Comparison of ENCODE assay signal across 7 mouse cellular contexts in the genomic region with DNA sequence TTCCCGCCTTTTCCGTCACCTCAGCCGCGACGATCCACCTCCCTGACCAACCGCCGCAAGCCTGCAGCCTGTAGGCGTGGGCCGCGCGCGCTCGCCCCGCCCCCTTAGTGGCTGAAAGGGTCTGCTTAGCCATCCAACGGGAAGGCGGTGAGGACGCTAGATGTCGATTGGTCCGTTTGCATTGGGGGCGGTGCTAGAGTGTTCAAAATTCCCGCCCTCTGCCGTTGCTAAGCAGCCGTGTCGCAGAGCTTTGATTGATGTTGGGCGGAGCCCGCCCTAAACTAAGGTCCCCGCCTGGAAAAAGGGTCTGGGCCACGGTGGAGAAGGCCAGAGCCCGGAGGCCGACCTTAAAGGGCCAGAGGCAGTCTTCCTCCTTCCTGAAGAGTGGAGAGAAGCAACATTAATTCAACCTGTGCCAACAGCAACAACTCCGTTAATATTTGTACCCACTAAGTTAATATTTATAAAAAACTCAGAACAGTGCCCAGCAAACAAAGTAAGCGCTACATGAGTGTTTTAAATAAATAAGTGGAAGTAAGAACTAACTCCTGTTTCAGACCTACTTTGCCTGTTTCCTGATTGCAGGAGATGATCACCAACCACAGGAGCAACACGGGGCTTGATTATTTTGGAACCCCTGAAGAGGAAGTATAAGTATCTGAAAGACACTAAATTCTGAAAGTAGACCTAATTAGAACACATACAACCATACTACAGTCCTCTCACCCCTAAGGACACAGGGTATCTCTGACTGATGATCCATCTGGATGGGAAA. TPM values are rescaled to one million over a fixed set of nuclear protein-coding genes. Genes with fewer than 3 reads are reported as not detected.
DNase-seq lines count a peak whose midpoint lies in the region; ATAC-seq lines count a peak whose summit lies in the region.

A gene (minus strand): TSS at position 65 of the 775 bp plus-strand sequence.

- whole genome bisulfite sequencing in embryonic facial prominence, embryonic 10.5 days: 3% methylated on average over 33 of the region's 33 CpGs
- WGBS in limb, embryonic 11.5 days: 3% methylated on average over 33 of the region's 33 CpGs
- WGBS in midbrain, embryonic 14.5 days: 3% methylated on average over 33 of the region's 33 CpGs

- H3K36me3 ChIP-seq in embryonic facial prominence, embryonic 10.5 days (replicated peaks): 0 out of 2 replicates have a peak, but pooled peaks cover 1% of the 10 kb centered on the region
- no peaks in the 10 kb centered on the region for H3K36me3 ChIP-seq in limb, embryonic 11.5 days (ENCODE audit: control insufficient read depth, insufficient read depth, low read length)
- no peaks in the 10 kb centered on the region for H3K36me3 ChIP-seq in midbrain, embryonic 14.5 days (ENCODE audit: control insufficient read depth, insufficient read depth, low read length)

- H3K4me2 ChIP-seq in limb, embryonic 11.5 days (ENCODE audit: low read depth, severe bottlenecking): peak within 1 kb of the TSS; percentile 99
- H3K4me2 ChIP-seq in midbrain, embryonic 14.5 days (ENCODE audit: low read length): peak within 1 kb of the TSS; percentile 91

- H3K27ac ChIP-seq in embryonic facial prominence, embryonic 10.5 days (replicated peaks): peak within 1 kb of the TSS; percentile 96
- peak within 1 kb of the TSS; percentile 63 for H3K27ac ChIP-seq in limb, embryonic 11.5 days (replicated peaks; ENCODE audit: low read depth, low read length)
- peak within 1 kb of the TSS; percentile 54 for H3K27ac ChIP-seq in midbrain, embryonic 14.5 days (replicated peaks; ENCODE audit: low read depth, low read length)

- H3K27me3 ChIP-seq in embryonic facial prominence, embryonic 10.5 days (replicated peaks; ENCODE audit: low read depth, poor library complexity, severe bottlenecking): peaks cover 7% of the 10 kb centered on the region; the same call in 1 of the 2 replicates
- no peaks in the 10 kb centered on the region for H3K27me3 ChIP-seq in limb, embryonic 11.5 days (ENCODE audit: control insufficient read depth, insufficient read depth, low read length)
- no peaks in the 10 kb centered on the region for H3K27me3 ChIP-seq in midbrain, embryonic 14.5 days (ENCODE audit: control insufficient read depth, insufficient read depth, low read length)

- no peaks in the 10 kb centered on the region for H3K9me3 ChIP-seq in embryonic facial prominence, embryonic 10.5 days
- H3K9me3 ChIP-seq in limb, embryonic 11.5 days (ENCODE audit: control insufficient read depth, low read length): no peaks in the 10 kb centered on the region
- no peaks in the 10 kb centered on the region for H3K9me3 ChIP-seq in midbrain, embryonic 14.5 days (ENCODE audit: control insufficient read depth, low read length)

- peak within 1 kb of the TSS; percentile 87 for H3K9ac ChIP-seq in limb, embryonic 11.5 days (ENCODE audit: low read length)
- peak within 1 kb of the TSS; percentile 61 for H3K9ac ChIP-seq in midbrain, embryonic 14.5 days (replicated peaks; ENCODE audit: low read length)

- peak within 1 kb of the TSS; percentile 74 for H3K4me3 ChIP-seq in embryonic facial prominence, embryonic 10.5 days
- peak within 1 kb of the TSS; percentile 54 for H3K4me3 ChIP-seq in limb, embryonic 11.5 days (ENCODE audit: low read depth, low read length)
- H3K4me3 ChIP-seq in midbrain, embryonic 14.5 days (replicated peaks; ENCODE audit: low read depth, low read length): peak within 1 kb of the TSS; percentile 51

- H3K4me1 ChIP-seq in embryonic facial prominence, embryonic 10.5 days: peaks cover 70% of the 10 kb centered on the region
- H3K4me1 ChIP-seq in limb, embryonic 11.5 days (ENCODE audit: control insufficient read depth, insufficient read depth, low read length): peaks cover 24% of the 10 kb centered on the region
- H3K4me1 ChIP-seq in midbrain, embryonic 14.5 days (ENCODE audit: control insufficient read depth, insufficient read depth, low read length): peaks cover 27% of the 10 kb centered on the region

- peak; percentile 98 for DNase-seq in adrenal gland, postnatal 10 days
- peak; percentile 100 for DNase-seq in embryonic facial prominence, embryonic 10.5 days (ENCODE audit: low spot score)
- DNase-seq in kidney, adult 11 months: peak; percentile 99
- DNase-seq in limb, embryonic 11.5 days (ENCODE audit: low spot score): peak; percentile 99
- peak; percentile 98 for DNase-seq in midbrain, embryonic 14.5 days
- peak; percentile 96 for DNase-seq in spleen, adult 18-20 months

- ATAC-seq in granulocyte monocyte progenitor cell, adult 5-6 weeks (replicated peaks; ENCODE audit: poor library complexity, severe bottlenecking): peak; percentile 72
- ATAC-seq in limb, embryonic 11.5 days (ENCODE audit: insufficient number of reproducible peaks, low FRiP score, low TSS enrichment, low read depth): peak; percentile 96
- peak; percentile 98 for ATAC-seq in midbrain, embryonic 14.5 days (ENCODE audit: low FRiP score, low TSS enrichment)

RNA-seq across cellular contexts. Expression of the gene that starts here (rescaled TPM):
- total RNA-seq in adrenal gland, postnatal 10 days (2021): 1 to 10 TPM; 2.3 to 5.0 TPM
- polyA plus RNA-seq in embryonic facial prominence, embryonic 10.5 days (2016; fragmentation: Nextera tagmentation; extraction: Ambion mirVana): 3.9 and 4.4 TPM in 2 replicates
- total RNA-seq in granulocyte monocyte progenitor cell, adult 5-6 weeks (2014; fragmentation: Nextera tagmentation): 0.19 and 6.8 TPM in 2 replicates
- total RNA-seq in granulocyte monocyte progenitor cell, adult 5-6 weeks (2017): 0.62 and 3.6 TPM in 2 replicates
- 3.5 and 3.7 TPM in 2 replicates for polyA plus RNA-seq in limb, embryonic 11.5 days (2014; fragmentation: Nextera tagmentation; extraction: Ambion mirVana)
- 2.1 and 2.8 TPM in 2 replicates for polyA plus RNA-seq in midbrain, embryonic 14.5 days (2014; fragmentation: Nextera tagmentation; extraction: Ambion mirVana)

Comparison
In these comparisons a context has a peak if more than half of its experiments do, and no peak if none do; other contexts are left out.
1. Peak in every context shown above with its lines: DNase-seq, ATAC-seq, H3K4me3 ChIP-seq and H3K27ac ChIP-seq.